ENCODE assay signal across 24 mouse cellular contexts in the genomic region with DNA sequence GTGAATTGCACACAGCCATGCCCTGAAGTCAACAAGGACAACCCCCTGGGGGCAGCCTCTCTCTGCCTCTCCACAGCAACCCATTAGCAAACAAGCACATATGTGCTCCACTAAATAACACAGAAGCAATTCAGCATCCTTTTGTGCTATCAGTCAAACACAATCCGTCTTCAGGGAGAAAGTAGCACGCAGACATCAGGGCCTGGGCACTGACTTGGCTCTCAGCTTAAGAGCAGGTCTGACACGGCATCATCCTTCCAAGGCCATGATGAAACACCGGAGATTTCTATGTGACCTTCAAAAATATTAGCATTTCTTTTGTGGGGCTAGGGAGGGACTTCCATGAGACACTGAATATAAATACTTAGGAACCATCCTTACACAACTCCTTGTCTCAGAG.
"Had no signal": no experiment of that assay in that cellular context is flagged by ENCODE, and none has a peak within 500 bp of the region (broad histone marks: within the 10 kb centered on the region; RNA-seq: fewer than 3 reads in every experiment).

No protein-coding gene starts in this region.

- ATAC-seq: hindbrain, postnatal 0 days; intestine, embryonic 16.5 days; liver, embryonic 12.5 days had no signal

- H3K9me3 ChIP-seq: heart, embryonic 12.5 days; hindbrain, embryonic 12.5 days; hindbrain, embryonic 15.5 days; kidney, embryonic 15.5 days; limb, embryonic 13.5 days; limb, embryonic 15.5 days; liver, embryonic 12.5 days had no signal

- H3K4me3 ChIP-seq: heart, adult 2 months; heart, embryonic 12.5 days; hindbrain, embryonic 12.5 days; hindbrain, embryonic 15.5 days; kidney, embryonic 15.5 days; limb, embryonic 13.5 days; limb, embryonic 15.5 days; liver, embryonic 12.5 days had no signal

- DNase-seq: gastrocnemius, postnatal 14 days; gastrocnemius, postnatal 36 days; heart, adult 11 months; heart, adult 2 months; heart, postnatal 14 days; heart, postnatal 36 days; kidney, adult 11 months; kidney, adult 2 months; kidney, adult 9 months; kidney, postnatal 14 days; kidney, postnatal 36 days; layer of hippocampus, adult 9-11 months; layer of hippocampus, postnatal 36 days; left cerebral cortex, postnatal 4 days had no signal

- H3K9ac ChIP-seq: heart, embryonic 12.5 days; hindbrain, embryonic 12.5 days; hindbrain, embryonic 15.5 days; kidney, embryonic 15.5 days; limb, embryonic 13.5 days; limb, embryonic 15.5 days; liver, embryonic 12.5 days had no signal

- H3K27ac ChIP-seq: heart, adult 2 months; hindbrain, embryonic 12.5 days; hindbrain, embryonic 15.5 days; hindbrain, postnatal 0 days; kidney, embryonic 15.5 days; kidney, postnatal 0 days; limb, embryonic 13.5 days; limb, embryonic 15.5 days; liver, embryonic 12.5 days had no signal

- H3K4me1 ChIP-seq: kidney, embryonic 15.5 days; limb, embryonic 15.5 days; liver, embryonic 12.5 days had no signal

- H3K27me3 ChIP-seq: heart, embryonic 12.5 days; hindbrain, embryonic 12.5 days; hindbrain, embryonic 15.5 days; kidney, embryonic 15.5 days; limb, embryonic 13.5 days; limb, embryonic 15.5 days; liver, embryonic 12.5 days had no signal

- H3K4me2 ChIP-seq: heart, embryonic 12.5 days; hindbrain, embryonic 12.5 days; hindbrain, embryonic 15.5 days; kidney, embryonic 15.5 days; limb, embryonic 13.5 days; limb, embryonic 15.5 days; liver, embryonic 12.5 days had no signal

- H3K36me3 ChIP-seq: hindbrain, embryonic 15.5 days; kidney, embryonic 15.5 days; limb, embryonic 13.5 days; limb, embryonic 15.5 days; liver, embryonic 12.5 days had no signal
